Mouse (Mus musculus): ENCODE measurements at regions not wholly inside any gene's neighbourhood (a gene's known extent, or its start where the extent isn't known, plus 50 kb on each side); places are given as distances from the start of the nearest gene placed in this dataset.

- H3K4me2 ChIP-seq (ENCODE audit: low read length) = no peak overlapping the region
- 94% methylated on average over 6 of the region's 6 CpGs for WGBS
- H3K9ac ChIP-seq (replicated peaks; ENCODE audit: low read length) = no peak overlapping the region
- no peak overlapping the region for H3K4me3 ChIP-seq (replicated peaks; ENCODE audit: low read depth, low read length)
- DNase-seq = no peak
- H3K9me3 ChIP-seq (ENCODE audit: control insufficient read depth, low read length) = no peaks in the 10 kb centered on the region
- H3K36me3 ChIP-seq (ENCODE audit: control insufficient read depth, insufficient read depth, low read length) = no peaks in the 10 kb centered on the region
- no peaks in the 10 kb centered on the region for H3K4me1 ChIP-seq (ENCODE audit: control insufficient read depth, insufficient read depth, low read length)
- H3K27me3 ChIP-seq (ENCODE audit: control insufficient read depth, insufficient read depth, low read length) = no peaks in the 10 kb centered on the region
- no peak for ATAC-seq (ENCODE audit: low FRiP score, low TSS enrichment)
- H3K27ac ChIP-seq (replicated peaks; ENCODE audit: low read depth, low read length) = no peak overlapping the region
Measured at GRCm38 (mm10) chr8:18457470-18457869, 520.6 kb downstream of the Defb40 start.

- no peak for ATAC-seq (ENCODE audit: low FRiP score, low TSS enrichment)
- H3K9ac ChIP-seq (replicated peaks; ENCODE audit: low read length) = no peak overlapping the region
- H3K36me3 ChIP-seq (ENCODE audit: control insufficient read depth, insufficient read depth, low read length) = no peaks in the 10 kb centered on the region
- H3K4me2 ChIP-seq (ENCODE audit: low read length) = no peak overlapping the region
- H3K27ac ChIP-seq (replicated peaks; ENCODE audit: low read depth, low read length) = no peak overlapping the region
- H3K9me3 ChIP-seq (ENCODE audit: control insufficient read depth, low read length) = no peaks in the 10 kb centered on the region
- H3K4me3 ChIP-seq (replicated peaks; ENCODE audit: low read depth, low read length) = no peak overlapping the region
- no peaks in the 10 kb centered on the region for H3K4me1 ChIP-seq (ENCODE audit: control insufficient read depth, insufficient read depth, low read length)
- 63% methylated on average over 3 of the region's 3 CpGs for WGBS
- no peaks in the 10 kb centered on the region for H3K27me3 ChIP-seq (ENCODE audit: control insufficient read depth, insufficient read depth, low read length)
- no peak for DNase-seq
Measured at GRCm38 (mm10) chr8:18449015-18449414, 529.0 kb downstream of the Defb40 start.

DNA sequence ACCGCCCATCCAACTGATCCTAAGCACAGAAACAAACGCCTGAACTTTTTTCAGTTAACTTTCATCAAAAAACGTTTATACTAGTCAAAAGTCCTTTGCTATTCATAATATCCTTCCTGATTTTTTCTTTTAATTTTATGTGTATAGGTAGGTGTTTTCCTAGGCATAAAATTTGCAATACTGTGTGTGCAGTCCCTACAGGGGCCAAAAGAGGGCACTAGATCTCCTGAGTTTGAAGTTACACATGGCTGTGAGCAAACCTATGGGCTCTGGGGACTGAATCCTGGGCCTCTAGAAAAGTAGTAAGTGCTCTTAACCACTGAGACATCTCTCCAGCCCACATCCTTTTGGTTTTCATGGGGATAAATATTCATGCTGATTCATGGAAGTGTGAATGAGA lies 535.8 kb downstream of the Defb40 start:
- ATAC-seq (ENCODE audit: low FRiP score, low TSS enrichment) (no peak), DNase-seq (no peak)
- H3K4me1 ChIP-seq (ENCODE audit: control insufficient read depth, insufficient read depth, low read length) = no peaks in the 10 kb centered on the region
- no peak overlapping the region for H3K9ac ChIP-seq (replicated peaks; ENCODE audit: low read length)
- H3K4me3 ChIP-seq (replicated peaks; ENCODE audit: low read depth, low read length) = no peak overlapping the region
- H3K4me2 ChIP-seq (ENCODE audit: low read length) = no peak overlapping the region
- WGBS = 72% methylated on average over 3 of the region's 3 CpGs
- no peaks in the 10 kb centered on the region for H3K36me3 ChIP-seq (ENCODE audit: control insufficient read depth, insufficient read depth, low read length)
- H3K27me3 ChIP-seq (ENCODE audit: control insufficient read depth, insufficient read depth, low read length) = no peaks in the 10 kb centered on the region
- H3K9me3 ChIP-seq (ENCODE audit: control insufficient read depth, low read length) = no peaks in the 10 kb centered on the region; the same call in 1 of the 2 replicates
- no peak overlapping the region for H3K27ac ChIP-seq (replicated peaks; ENCODE audit: low read depth, low read length)

GRCm38 (mm10) chr8:18422846-18423245 lies 555.2 kb downstream of the Defb40 start:
- ATAC-seq (ENCODE audit: low FRiP score, low TSS enrichment) (no peak), DNase-seq (peak; percentile 11)
- Histone ChIP-seq H3K27me3 (ENCODE audit: control insufficient read depth, insufficient read depth, low read length) (no peaks in the 10 kb centered on the region), H3K4me1 (ENCODE audit: control insufficient read depth, insufficient read depth, low read length) (no peaks in the 10 kb centered on the region), H3K4me2 (ENCODE audit: low read length) (no peak overlapping the region), H3K9ac (replicated peaks; ENCODE audit: low read length) (no peak overlapping the region), H3K9me3 (ENCODE audit: control insufficient read depth, low read length) (no peaks in the 10 kb centered on the region), H3K4me3 (replicated peaks; ENCODE audit: low read depth, low read length) (no peak overlapping the region), H3K36me3 (ENCODE audit: control insufficient read depth, insufficient read depth, low read length) (no peaks in the 10 kb centered on the region), H3K27ac (replicated peaks; ENCODE audit: low read depth, low read length) (no peak overlapping the region)
- WGBS = 82% methylated on average over 5 of the region's 5 CpGs

DNA sequence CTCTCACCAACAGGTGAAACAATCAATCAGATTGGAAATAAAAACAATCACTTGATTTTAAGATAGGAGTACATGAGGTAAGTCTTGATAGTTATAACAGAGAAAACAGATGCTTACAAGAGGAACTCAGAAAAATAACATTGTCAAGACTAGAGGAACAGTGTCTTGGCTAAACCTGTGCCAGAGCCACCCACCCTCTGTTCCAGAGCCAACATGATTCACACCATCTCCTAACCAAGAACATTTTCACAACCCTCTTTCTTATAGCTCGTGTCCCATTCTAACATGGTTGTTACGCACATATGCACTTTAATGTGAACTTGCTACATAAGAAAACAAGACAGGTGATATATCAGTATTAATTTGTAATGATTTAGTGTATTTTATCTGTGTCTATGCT lies 565.6 kb downstream of the Defb40 start:
- no peak overlapping the region for H3K4me2 ChIP-seq (ENCODE audit: low read length)
- no peak overlapping the region for H3K9ac ChIP-seq (replicated peaks; ENCODE audit: low read length)
- H3K27ac ChIP-seq (replicated peaks; ENCODE audit: low read depth, low read length) = no peak overlapping the region
- no peaks in the 10 kb centered on the region for H3K4me1 ChIP-seq (ENCODE audit: control insufficient read depth, insufficient read depth, low read length)
- ATAC-seq (ENCODE audit: low FRiP score, low TSS enrichment) = no peak
- DNase-seq = no peak
- 91% methylated on average over 2 of the region's 2 CpGs for WGBS
- no peaks in the 10 kb centered on the region for H3K36me3 ChIP-seq (ENCODE audit: control insufficient read depth, insufficient read depth, low read length)
- no peaks in the 10 kb centered on the region for H3K27me3 ChIP-seq (ENCODE audit: control insufficient read depth, insufficient read depth, low read length)
- H3K9me3 ChIP-seq (ENCODE audit: control insufficient read depth, low read length) = no peaks in the 10 kb centered on the region
- H3K4me3 ChIP-seq (replicated peaks; ENCODE audit: low read depth, low read length) = no peak overlapping the region

- no peak overlapping the region for H3K9ac ChIP-seq (replicated peaks; ENCODE audit: low read length)
- no peak overlapping the region for H3K27ac ChIP-seq (replicated peaks; ENCODE audit: low read depth, low read length)
- H3K4me3 ChIP-seq (replicated peaks; ENCODE audit: low read depth, low read length) = no peak overlapping the region
- no peak overlapping the region for H3K4me2 ChIP-seq (ENCODE audit: low read length)
- H3K4me1 ChIP-seq (ENCODE audit: control insufficient read depth, insufficient read depth, low read length) = no peaks in the 10 kb centered on the region
- ATAC-seq (ENCODE audit: low FRiP score, low TSS enrichment) (no peak), DNase-seq (no peak)
- no peaks in the 10 kb centered on the region for H3K36me3 ChIP-seq (ENCODE audit: control insufficient read depth, insufficient read depth, low read length)
- no peaks in the 10 kb centered on the region for H3K9me3 ChIP-seq (ENCODE audit: control insufficient read depth, low read length)
- no peaks in the 10 kb centered on the region for H3K27me3 ChIP-seq (ENCODE audit: control insufficient read depth, insufficient read depth, low read length)
- 79% methylated on average over 2 of the region's 2 CpGs for WGBS
Measured at GRCm38 (mm10) chr8:18406446-18406845, 571.6 kb downstream of the Defb40 start.

DNA sequence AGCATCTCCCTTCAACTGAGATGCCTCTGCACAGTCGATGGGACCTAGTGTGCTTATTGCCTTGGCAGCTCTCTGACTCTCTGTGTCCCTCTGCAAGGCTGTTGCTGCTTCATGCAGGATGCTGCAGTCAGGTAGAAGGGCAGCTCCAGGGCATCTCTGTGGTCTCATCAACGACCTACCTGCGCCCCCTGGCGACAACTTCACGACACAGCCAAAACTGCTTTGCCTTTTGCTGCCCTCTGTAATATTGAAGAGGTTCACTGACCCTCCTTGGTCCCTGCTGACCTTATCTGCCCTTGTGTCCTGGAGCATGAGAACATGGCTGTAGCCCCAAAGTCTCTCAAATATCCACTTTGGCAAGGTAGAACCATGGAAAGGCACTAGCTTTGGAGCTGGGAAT lies 589.7 kb downstream of the Defb40 start:
- no peak overlapping the region for H3K9ac ChIP-seq (replicated peaks; ENCODE audit: low read length)
- peak; percentile 55; the same call in 1 of the 2 replicates for ATAC-seq (ENCODE audit: low FRiP score, low TSS enrichment)

GRCm38 (mm10) chr8:18381615-18382178 lies 596.4 kb downstream of the Defb40 start:
- Histone ChIP-seq H3K4me2 (ENCODE audit: low read length) (no peak overlapping the region), H3K27me3 (ENCODE audit: control insufficient read depth, insufficient read depth, low read length) (no peaks in the 10 kb centered on the region), H3K4me3 (replicated peaks; ENCODE audit: low read depth, low read length) (no peak overlapping the region), H3K4me1 (ENCODE audit: control insufficient read depth, insufficient read depth, low read length) (no peaks in the 10 kb centered on the region), H3K9me3 (ENCODE audit: control insufficient read depth, low read length) (no peaks in the 10 kb centered on the region), H3K27ac (replicated peaks; ENCODE audit: low read depth, low read length) (no peak overlapping the region), H3K9ac (replicated peaks; ENCODE audit: low read length) (no peak overlapping the region), H3K36me3 (ENCODE audit: control insufficient read depth, insufficient read depth, low read length) (no peaks in the 10 kb centered on the region)
- ATAC-seq (ENCODE audit: low FRiP score, low TSS enrichment) (no peak), DNase-seq (peak; percentile 27)
- 7% methylated on average over 3 of the region's 3 CpGs for WGBS

More for the DNA sequence above, 589.7 kb downstream of the Defb40 start:
- Histone ChIP-seq H3K36me3 (ENCODE audit: control insufficient read depth, insufficient read depth, low read length) (no peaks in the 10 kb centered on the region), H3K4me1 (ENCODE audit: control insufficient read depth, insufficient read depth, low read length) (no peaks in the 10 kb centered on the region), H3K4me3 (replicated peaks; ENCODE audit: low read depth, low read length) (no peak overlapping the region), H3K9me3 (ENCODE audit: control insufficient read depth, low read length) (no peaks in the 10 kb centered on the region), H3K27me3 (ENCODE audit: control insufficient read depth, insufficient read depth, low read length) (no peaks in the 10 kb centered on the region), H3K4me2 (ENCODE audit: low read length) (no peak overlapping the region), H3K27ac (replicated peaks; ENCODE audit: low read depth, low read length) (no peak overlapping the region)
- peak; percentile 84 for DNase-seq
- WGBS = 7% methylated on average over 5 of the region's 5 CpGs

GRCm38 (mm10) chr8:18348716-18349115 lies 629.3 kb downstream of the Defb40 start:
- Histone ChIP-seq H3K4me2 (ENCODE audit: low read length) (no peak overlapping the region), H3K9ac (replicated peaks; ENCODE audit: low read length) (no peak overlapping the region), H3K27ac (replicated peaks; ENCODE audit: low read depth, low read length) (no peak overlapping the region), H3K9me3 (ENCODE audit: control insufficient read depth, low read length) (no peaks in the 10 kb centered on the region), H3K27me3 (ENCODE audit: control insufficient read depth, insufficient read depth, low read length) (no peaks in the 10 kb centered on the region), H3K36me3 (ENCODE audit: control insufficient read depth, insufficient read depth, low read length) (no peaks in the 10 kb centered on the region), H3K4me3 (replicated peaks; ENCODE audit: low read depth, low read length) (no peak overlapping the region), H3K4me1 (ENCODE audit: control insufficient read depth, insufficient read depth, low read length) (no peaks in the 10 kb centered on the region)
- no peak for ATAC-seq (ENCODE audit: low FRiP score, low TSS enrichment)
- DNase-seq = no peak
- 88% methylated on average over 4 of the region's 4 CpGs for WGBS

All from midbrain, embryonic 14.5 days (tissue).